Mouse (Mus musculus) heart, postnatal 4 days (tissue): ENCODE results near the gene Anapc15-ps. TPM values are rescaled to one million over a fixed set of nuclear protein-coding genes. Genes with fewer than 3 reads are reported as not detected.
A peak's percentile ranks its signal among the peaks of the same experiment; 100 is the strongest.

Experiments
- DNase-seq: peaks from one replicate; pipeline ENCODE4 v3.0.0; 2021
- total RNA-seq, 2 experiments: library from RNA; stranded (reverse); gene quantifications; 2 replicates each; pipeline ENCODE4 v1.2.3; 2021

The Anapc15-ps gene
- not detected for total RNA-seq

- DNase-seq, result no peak
These were observed at the start of gene Anapc15-ps for GRCm38 (mm10) chr10:95673351-95673750. Gene Anapc15-ps (minus strand): TSS chr10:95673451.

DNA sequence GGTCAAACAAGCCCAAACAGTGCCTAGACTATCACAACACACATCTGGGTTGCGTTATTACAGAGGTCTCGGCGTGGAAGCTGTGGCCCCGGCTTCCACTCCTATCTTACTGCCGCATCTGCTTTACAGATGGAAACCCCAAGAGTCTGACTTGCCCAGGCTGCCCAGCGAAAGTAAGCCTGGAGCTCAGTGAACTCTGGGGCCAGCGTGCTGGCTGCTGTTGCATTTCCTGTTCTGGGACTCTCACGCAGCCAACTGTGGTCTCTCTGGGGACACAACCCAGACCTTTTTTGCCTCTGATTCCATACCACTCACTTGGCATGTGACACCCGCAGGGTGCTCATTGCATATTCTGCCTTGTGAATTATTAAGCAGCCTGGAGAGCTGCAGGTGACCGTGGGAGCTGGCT lies 49.0 kb upstream of the Anapc15-ps start:
- DNase-seq, result no peak

- DNase-seq, result no peak
These were observed 47.0 kb upstream of the Anapc15-ps start for GRCm38 (mm10) chr10:95720181-95720798.

GRCm38 (mm10) chr10:95719472-95719871 lies 46.2 kb upstream of the Anapc15-ps start:
- no peak for DNase-seq

DNA sequence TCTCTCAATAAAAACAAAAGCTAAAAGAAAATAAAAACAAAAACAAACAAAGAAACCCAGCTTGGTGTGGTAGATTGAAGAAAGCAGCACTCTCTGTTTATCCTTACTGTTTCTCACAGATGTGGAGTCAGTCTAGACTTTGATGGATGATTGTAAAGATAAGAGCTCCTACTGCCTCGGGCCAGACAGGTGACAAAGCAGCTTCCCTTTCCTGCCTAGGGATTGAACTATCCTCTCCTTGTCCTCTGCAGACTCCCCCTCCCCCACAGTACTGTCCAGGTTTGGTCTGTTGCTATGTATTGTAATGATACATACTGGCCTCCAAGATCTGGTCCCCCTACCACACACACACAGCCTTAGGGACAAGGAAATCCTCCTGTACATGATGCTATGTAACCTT lies 45.5 kb upstream of the Anapc15-ps start:
- DNase-seq, result no peak

DNA sequence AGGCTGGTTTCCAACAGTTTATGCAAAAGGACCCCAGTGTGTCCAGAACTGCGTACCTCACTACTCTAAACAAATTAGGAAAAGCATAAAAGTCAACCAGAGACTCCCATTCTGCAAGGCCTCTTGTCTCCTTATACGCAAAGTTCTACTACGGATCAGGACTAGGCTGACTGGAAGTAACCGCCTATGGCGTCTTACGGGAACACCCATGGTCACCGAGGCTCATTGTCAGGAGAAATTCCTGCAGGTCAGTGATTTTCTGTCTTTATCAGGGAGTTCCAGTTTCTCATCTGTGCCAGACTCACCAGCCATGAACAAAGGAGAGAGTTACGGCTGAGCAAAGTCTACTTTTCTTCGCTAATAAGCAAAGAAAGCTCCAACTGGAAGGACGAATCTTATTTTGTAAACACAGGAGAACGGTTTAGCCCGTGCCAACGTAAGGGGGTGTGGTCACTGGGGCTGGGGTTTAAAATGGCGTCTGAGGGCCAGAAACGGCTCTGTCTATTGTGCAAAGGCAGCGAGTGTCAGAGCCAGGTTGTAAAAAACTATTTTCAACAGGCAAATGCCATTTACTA lies 43.9 kb upstream of the Anapc15-ps start:
- DNase-seq, result no peak

- DNase-seq, result no peak
These were observed 42.4 kb upstream of the Anapc15-ps start for GRCm38 (mm10) chr10:95715687-95716086.

GRCm38 (mm10) chr10:95712221-95712620 lies 39.0 kb upstream of the Anapc15-ps start:
- DNase-seq, result no peak

DNA sequence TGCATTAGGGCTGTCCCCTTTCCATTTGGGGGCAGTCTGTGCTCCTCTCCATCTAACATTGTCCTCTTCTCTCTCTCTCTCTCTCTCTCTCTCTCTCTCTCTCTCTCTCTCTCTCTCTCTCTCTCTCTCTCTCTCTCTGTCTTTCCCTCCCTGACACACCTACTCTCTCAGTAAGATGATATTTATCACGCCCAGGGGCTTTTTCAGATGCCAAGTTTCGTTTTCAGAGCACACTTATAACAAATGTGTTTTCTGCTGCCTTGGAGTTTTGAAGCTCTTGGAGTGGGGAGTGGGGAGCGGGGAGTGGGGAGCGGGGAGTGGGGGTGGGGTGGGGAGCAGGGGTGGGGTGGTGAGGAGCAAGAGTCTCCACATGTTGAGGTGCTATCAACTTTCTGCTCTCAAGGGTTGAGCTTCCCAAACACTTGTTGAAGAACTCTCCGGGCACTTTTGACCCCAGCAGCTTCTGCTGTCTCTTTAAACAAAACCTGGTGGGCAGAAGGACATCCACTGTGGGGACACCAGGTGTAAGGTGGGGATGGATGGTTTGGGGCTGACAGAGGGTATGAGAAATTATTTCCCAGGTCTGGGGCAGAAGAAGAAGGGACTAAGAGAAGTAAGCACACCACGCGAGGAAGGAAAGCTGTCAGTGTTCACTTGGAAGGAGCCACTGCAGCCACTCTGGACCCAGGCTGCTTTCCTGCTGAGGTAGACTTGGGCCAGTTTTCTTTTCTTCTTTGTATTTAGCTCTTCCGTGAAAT lies 36.8 kb upstream of the Anapc15-ps start:
- DNase-seq, result no peak

- DNase-seq, result no peak
These were observed 36.1 kb upstream of the Anapc15-ps start for GRCm38 (mm10) chr10:95709143-95709880.

- DNase-seq, result peak; percentile 39
These were observed 34.8 kb upstream of the Anapc15-ps start for GRCm38 (mm10) chr10:95708001-95708400.

DNA sequence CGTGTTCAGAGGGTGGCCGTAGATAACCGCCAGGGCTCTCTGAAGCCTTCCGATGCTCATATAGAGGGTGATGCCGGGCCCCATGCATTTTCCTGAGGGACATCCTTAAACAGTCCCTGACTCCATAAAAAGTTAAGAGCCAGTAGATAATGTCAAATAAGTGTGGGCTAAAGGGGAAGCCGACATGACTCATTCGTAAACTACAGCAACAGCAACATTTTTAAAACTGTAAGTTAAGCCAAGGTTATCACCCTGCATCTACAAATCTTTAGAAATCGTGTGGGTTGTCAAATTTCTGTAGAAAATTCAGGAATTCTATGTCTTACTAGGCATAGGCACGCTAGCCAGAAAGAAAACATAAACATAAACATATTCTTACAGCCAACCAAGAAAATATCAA lies 33.6 kb upstream of the Anapc15-ps start:
- no peak for DNase-seq

- DNase-seq, result no peak
These were observed 32.5 kb upstream of the Anapc15-ps start for GRCm38 (mm10) chr10:95705747-95706146.

DNA sequence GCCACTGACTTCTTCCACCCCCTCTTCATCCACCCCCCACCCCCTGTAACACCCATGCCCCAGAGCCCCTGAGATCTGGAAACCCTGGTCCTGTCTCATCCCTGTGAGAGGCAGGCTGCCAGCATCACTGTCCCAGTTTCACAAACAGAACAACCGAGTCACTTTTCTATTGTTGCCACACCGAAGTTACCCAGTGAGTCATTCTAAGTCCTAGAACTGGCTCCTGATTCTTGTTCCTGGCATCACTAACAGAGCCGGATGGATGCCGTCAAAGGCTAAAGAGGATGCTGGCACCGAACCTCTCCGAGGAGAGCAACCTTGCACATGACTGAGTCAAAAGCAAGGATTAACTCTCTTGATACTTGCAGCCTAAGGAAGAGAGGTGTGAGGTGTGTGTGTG lies 31.6 kb upstream of the Anapc15-ps start:
- no peak for DNase-seq

- no peak for DNase-seq
These were observed 30.5 kb upstream of the Anapc15-ps start for GRCm38 (mm10) chr10:95703730-95704129.

- no peak for DNase-seq
These were observed 27.2 kb upstream of the Anapc15-ps start for GRCm38 (mm10) chr10:95700422-95700821.

GRCm38 (mm10) chr10:95698920-95699714 lies 25.9 kb upstream of the Anapc15-ps start:
- no peak for DNase-seq

DNA sequence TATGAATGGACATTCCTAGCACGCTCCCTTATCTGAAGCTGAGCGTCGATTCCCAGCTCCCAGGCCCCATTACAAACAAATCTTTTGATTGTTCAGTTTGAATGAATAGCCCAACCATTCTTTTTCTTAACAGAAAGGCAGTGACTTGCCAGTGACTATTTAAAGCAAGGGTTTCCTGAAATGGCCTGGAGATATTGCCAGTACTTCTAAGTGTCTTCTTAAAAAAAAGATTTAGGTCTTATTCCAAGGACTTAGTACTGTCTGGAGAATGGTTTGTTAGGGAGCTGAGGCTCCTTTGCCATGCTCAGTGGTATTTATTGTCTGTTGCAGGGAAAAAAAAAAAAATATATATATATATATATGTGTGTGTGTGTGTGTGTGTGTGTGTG lies 23.0 kb upstream of the Anapc15-ps start:
- DNase-seq, result no peak

GRCm38 (mm10) chr10:95695603-95696252 lies 22.5 kb upstream of the Anapc15-ps start:
- no peak for DNase-seq

DNA sequence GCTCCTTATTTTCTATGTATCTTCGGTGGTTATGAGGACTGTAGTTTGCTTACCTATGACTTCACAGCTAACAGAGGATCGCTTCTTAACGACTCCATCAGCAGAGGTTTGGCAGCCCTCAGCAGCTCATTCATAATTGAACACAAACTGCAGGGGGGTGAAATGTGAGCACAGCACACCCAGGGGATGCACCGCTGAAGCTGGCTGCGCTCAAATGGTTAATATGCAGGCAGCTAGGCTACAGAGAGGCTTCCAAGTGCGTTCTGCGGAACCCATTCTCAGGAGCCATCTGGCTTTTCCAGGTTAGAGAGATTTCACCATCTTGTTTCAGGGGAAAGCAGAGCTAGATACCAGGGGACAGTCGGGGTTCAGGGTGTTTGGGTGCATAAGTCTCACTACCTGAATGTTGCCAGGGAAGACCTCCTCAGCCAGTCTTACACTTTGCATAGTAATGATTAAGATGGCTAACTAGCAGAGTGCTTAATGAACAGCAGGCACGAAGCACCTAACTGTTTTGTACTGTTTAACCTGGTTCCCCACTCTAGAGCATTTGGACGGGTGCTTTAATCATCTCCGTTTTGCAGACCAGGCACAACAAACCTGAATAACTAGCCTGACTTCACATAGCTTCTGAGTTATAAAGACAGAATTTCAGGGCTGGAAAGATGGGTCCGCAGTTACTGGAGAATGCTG lies 21.5 kb upstream of the Anapc15-ps start:
- DNase-seq, result no peak

DNA sequence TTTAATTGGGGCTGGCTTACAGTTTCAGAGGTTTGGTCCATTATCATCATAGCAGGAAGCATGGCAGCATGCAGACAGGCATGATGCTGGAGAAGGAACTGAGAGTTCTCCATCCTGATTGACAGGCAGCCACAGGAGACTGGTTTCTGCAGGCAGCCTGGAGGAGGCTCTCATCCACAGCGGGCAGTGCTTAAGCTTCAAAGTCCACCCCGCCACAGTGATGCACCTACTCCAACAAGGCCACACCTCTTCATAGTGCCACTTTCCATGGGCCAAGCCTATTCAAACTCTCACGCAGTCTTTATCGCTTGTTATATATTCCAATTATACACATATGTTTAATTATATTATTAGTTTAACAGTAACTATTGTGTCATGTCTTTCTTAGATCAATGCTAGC lies 18.1 kb upstream of the Anapc15-ps start:
- no peak for DNase-seq
